Mouse (Mus musculus) brown adipose tissue, adult 24 weeks (tissue): Measurements from ENCODE around the gene Rps11. TPM values are rescaled to one million over a fixed set of nuclear protein-coding genes. Genes with fewer than 3 reads are reported as not detected.
A peak's percentile ranks its signal among the peaks of the same experiment; 100 is the strongest.

Experiments
- H3K27ac ChIP-seq: fragments of 200-500 bp; replicated peaks from 2 replicates; pipeline ENCODE4 v1.5.1; 2012; ENCODE audit warnings: low read depth, mild to moderate bottlenecking, low read length
- H3K4me1 ChIP-seq: fragments of 200-500 bp; 2 replicates; pipeline ENCODE4 v1.6.1; 2012; ENCODE audit warnings: low read length, mixed read lengths; ENCODE audit not compliant: control insufficient read depth, insufficient read depth, insufficient read length
- H3K4me3 ChIP-seq: fragments of 200-500 bp; 2 replicates; pipeline ENCODE4 v1.5.1; 2012; ENCODE audit warnings: low read depth, mild to moderate bottlenecking, low read length, moderate library complexity; ENCODE audit not compliant: insufficient read depth
- polyA plus RNA-seq: library from polyadenylated mRNA; stranded (reverse); fragments of >200 nt; gene quantifications from 2 replicates; pipeline ENCODE4 v1.2.4, GENCODE M21; 2012; ENCODE audit not compliant: missing spikeins, insufficient read depth, insufficient read length

Gene Rps11
- polyA plus RNA-seq, 1 experiment: 1,344 TPM

- Histone ChIP-seq H3K4me3 (no peak overlapping the region), H3K4me1 (peaks cover 10% of the 10 kb centered on the region), H3K27ac (peak overlapping the region; percentile 31)
Measured at GRCm38 (mm10) chr7:45081016-45081415, 43.2 kb downstream of the Rps11 start.

- H3K4me3 ChIP-seq: no peak overlapping the region
- H3K27ac ChIP-seq: no peak overlapping the region
- peaks cover 12% of the 10 kb centered on the region for H3K4me1 ChIP-seq
Measured at GRCm38 (mm10) chr7:45079856-45080255, 44.4 kb downstream of the Rps11 start.

GRCm38 (mm10) chr7:45078513-45078912 is 45.7 kb downstream of the Rps11 start:
- H3K4me1 ChIP-seq: peaks cover 12% of the 10 kb centered on the region
- no peak overlapping the region for H3K27ac ChIP-seq
- no peak overlapping the region for H3K4me3 ChIP-seq

- Histone ChIP-seq H3K4me1 (peaks cover 5% of the 10 kb centered on the region), H3K27ac (no peak overlapping the region), H3K4me3 (no peak overlapping the region)
Measured at GRCm38 (mm10) chr7:45077829-45078228, 46.4 kb downstream of the Rps11 start.

- peaks cover 2% of the 10 kb centered on the region; the same call in 1 of the 2 replicates for H3K4me1 ChIP-seq
- no peak overlapping the region for H3K4me3 ChIP-seq
- no peak overlapping the region for H3K27ac ChIP-seq
Measured at GRCm38 (mm10) chr7:45077322-45077721, 46.9 kb downstream of the Rps11 start.

GRCm38 (mm10) chr7:45076501-45076900 is 47.7 kb downstream of the Rps11 start:
- Histone ChIP-seq H3K4me1 (peaks cover 2% of the 10 kb centered on the region; the same call in 1 of the 2 replicates), H3K27ac (no peak overlapping the region), H3K4me3 (no peak overlapping the region)

GRCm38 (mm10) chr7:45075405-45075804 is 48.8 kb downstream of the Rps11 start:
- no peak overlapping the region for H3K27ac ChIP-seq
- H3K4me3 ChIP-seq: no peak overlapping the region

GRCm38 (mm10) chr7:45073949-45074348 is 50.3 kb downstream of the Rps11 start:
- Histone ChIP-seq H3K4me1 (peaks cover 2% of the 10 kb centered on the region; the same call in 1 of the 2 replicates), H3K4me3 (no peak overlapping the region), H3K27ac (no peak overlapping the region)

More at GRCm38 (mm10) chr7:45075405-45075804, 48.8 kb downstream of the Rps11 start:
- peaks cover 2% of the 10 kb centered on the region; the same call in 1 of the 2 replicates for H3K4me1 ChIP-seq

- Histone ChIP-seq H3K4me1 (peaks cover 2% of the 10 kb centered on the region; the same call in 1 of the 2 replicates), H3K27ac (no peak overlapping the region), H3K4me3 (no peak overlapping the region)
Measured at GRCm38 (mm10) chr7:45073171-45073707, 51.0 kb downstream of the Rps11 start.

Other genes with a start within 250 kb of the Rps11 start
- 21.6 and 21.8 TPM in 2 replicates for gene Med25, start 231.7 kb downstream of the Rps11 start, polyA plus RNA-seq
- gene Fuz, start 228.4 kb downstream of the Rps11 start, polyA plus RNA-seq: 12.7 and 17.1 TPM in 2 replicates
- 21.5 and 23.0 TPM in 2 replicates for gene Ap2a1, start 194.9 kb downstream of the Rps11 start, polyA plus RNA-seq
- gene Tsks, start 181.2 kb downstream of the Rps11 start, polyA plus RNA-seq: not detected in 2 replicates
- gene Cpt1c, start 149.6 kb downstream of the Rps11 start, polyA plus RNA-seq: 0.58 and 0.75 TPM in 2 replicates
- 47.1 and 73.7 TPM in 2 replicates for gene Prmt1, start 137.9 kb downstream of the Rps11 start, polyA plus RNA-seq
- 40.8 and 41.4 TPM in 2 replicates for gene Irf3, start 126.8 kb downstream of the Rps11 start, polyA plus RNA-seq
- 8.9 and 9.1 TPM in 2 replicates for gene Bcl2l12, start 125.7 kb downstream of the Rps11 start, polyA plus RNA-seq
- gene Scaf1, start 108.1 kb downstream of the Rps11 start, polyA plus RNA-seq: 26.3 and 27.5 TPM in 2 replicates
- 76.5 and 82.6 TPM in 2 replicates for gene Rras, start 106.5 kb downstream of the Rps11 start, polyA plus RNA-seq
- gene Prr12, start 71.6 kb downstream of the Rps11 start, polyA plus RNA-seq: 4.8 and 5.4 TPM in 2 replicates
- 24.3 and 26.8 TPM in 2 replicates for gene Nosip, start 62.0 kb downstream of the Rps11 start, polyA plus RNA-seq
- gene Prrg2, start 61.8 kb downstream of the Rps11 start, polyA plus RNA-seq: 17.2 and 33.8 TPM in 2 replicates
- 12.7 and 16.4 TPM in 2 replicates for gene Rcn3, start 32.2 kb downstream of the Rps11 start, polyA plus RNA-seq
- 167 and 170 TPM in 2 replicates for gene Fcgrt, start 20.6 kb downstream of the Rps11 start, polyA plus RNA-seq
- 1,142 and 1,278 TPM in 2 replicates for gene Rpl13a, start 4.3 kb upstream of the Rps11 start, polyA plus RNA-seq
- not detected in 2 replicates for gene Gm45713, start 11.8 kb upstream of the Rps11 start, polyA plus RNA-seq
- gene Flt3l, start 12.0 kb upstream of the Rps11 start, polyA plus RNA-seq: 5.9 and 6.8 TPM in 2 replicates
- 50.5 and 66.3 TPM in 2 replicates for gene Pih1d1, start 29.9 kb upstream of the Rps11 start, polyA plus RNA-seq
- gene Aldh16a1, start 30.1 kb upstream of the Rps11 start, polyA plus RNA-seq: 28.0 and 30.9 TPM in 2 replicates
- not detected in 2 replicates for gene Slc17a7, start 39.5 kb upstream of the Rps11 start, polyA plus RNA-seq
- not detected in 2 replicates for gene Gfy, start 55.1 kb upstream of the Rps11 start, polyA plus RNA-seq
- not detected in 2 replicates for gene Pth2, start 56.6 kb upstream of the Rps11 start, polyA plus RNA-seq
- not detected in 2 replicates for gene Ccdc155, start 80.5 kb upstream of the Rps11 start, polyA plus RNA-seq
- gene Dkkl1, start 87.7 kb upstream of the Rps11 start, polyA plus RNA-seq: not detected in 2 replicates
- 3.2 and 4.9 TPM in 2 replicates for gene Tead2, start 91.3 kb upstream of the Rps11 start, polyA plus RNA-seq
- 4.1 and 4.5 TPM in 2 replicates for gene Cd37, start 114.7 kb upstream of the Rps11 start, polyA plus RNA-seq
- not detected in 2 replicates for gene Slc6a16, start 116.6 kb upstream of the Rps11 start, polyA plus RNA-seq
- not detected in 2 replicates for gene Slc6a21, start 153.1 kb upstream of the Rps11 start, polyA plus RNA-seq
- gene Trpm4, start 209.3 kb upstream of the Rps11 start, polyA plus RNA-seq: 4.0 and 5.0 TPM in 2 replicates
- 8.1 and 16.2 TPM in 2 replicates for gene Hrc, start 210.9 kb upstream of the Rps11 start, polyA plus RNA-seq
- not detected in 2 replicates for gene Ppfia3, start 242.6 kb upstream of the Rps11 start, polyA plus RNA-seq
- gene Lin7b, start 246.1 kb upstream of the Rps11 start, polyA plus RNA-seq: not detected in 2 replicates